Mouse (Mus musculus): ENCODE measurements around the gene Arl6ip1.

Gene Arl6ip1

DNA sequence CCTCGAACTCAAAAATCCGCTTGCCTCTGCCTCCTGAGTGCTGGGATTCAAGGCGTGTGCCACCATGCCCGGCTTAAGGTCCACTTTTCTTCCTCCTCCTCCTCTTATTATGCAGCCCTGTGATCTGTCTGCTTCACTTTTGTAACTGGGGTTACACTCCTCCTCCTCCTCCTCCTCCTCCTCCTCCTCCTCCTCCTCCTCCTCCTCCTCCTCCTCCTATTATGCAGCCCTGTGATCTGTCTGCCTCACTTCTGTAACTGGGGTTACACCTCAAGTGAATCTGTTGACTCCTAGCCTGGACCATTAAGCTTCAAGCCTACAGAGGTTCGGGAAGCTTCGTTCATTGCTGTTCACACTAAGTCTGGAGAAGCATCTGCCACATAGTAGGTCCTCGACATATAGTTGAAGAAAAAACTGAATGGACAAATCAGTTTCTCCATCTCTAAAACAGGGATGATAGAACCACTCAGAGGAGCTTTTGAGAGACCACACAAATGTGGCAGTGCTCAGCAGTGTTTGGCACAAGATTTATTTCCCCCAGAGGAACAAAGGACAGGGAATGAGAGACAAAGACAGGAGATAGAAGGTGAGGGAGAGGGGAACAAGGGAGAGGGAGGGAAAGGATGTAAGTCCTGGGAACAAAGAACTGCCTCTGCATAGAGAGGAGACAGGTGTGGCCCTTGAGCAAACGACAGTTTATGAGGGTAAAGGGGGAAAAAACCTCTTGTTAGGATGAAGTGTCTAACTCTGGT is 12.5 kb downstream of the Arl6ip1 start:
- DNase-seq (ENCODE audit: low read depth, low spot score), result peak; percentile 48

- DNase-seq (ENCODE audit: low read depth, low spot score), result peak; percentile 97
Measured at GRCm38 (mm10) chr7:118115877-118116568, 13.4 kb downstream of the Arl6ip1 start, which contains the start of gene Rps15a. TSS of gene Rps15a (minus strand) at chr7:118116188.

- DNase-seq (ENCODE audit: low read depth, low spot score), result no peak
Measured at GRCm38 (mm10) chr7:118115533-118115876, 14.0 kb downstream of the Arl6ip1 start.

GRCm38 (mm10) chr7:118113541-118114297 is 15.7 kb downstream of the Arl6ip1 start:
- no peak for DNase-seq (ENCODE audit: low read depth, low spot score)

DNA sequence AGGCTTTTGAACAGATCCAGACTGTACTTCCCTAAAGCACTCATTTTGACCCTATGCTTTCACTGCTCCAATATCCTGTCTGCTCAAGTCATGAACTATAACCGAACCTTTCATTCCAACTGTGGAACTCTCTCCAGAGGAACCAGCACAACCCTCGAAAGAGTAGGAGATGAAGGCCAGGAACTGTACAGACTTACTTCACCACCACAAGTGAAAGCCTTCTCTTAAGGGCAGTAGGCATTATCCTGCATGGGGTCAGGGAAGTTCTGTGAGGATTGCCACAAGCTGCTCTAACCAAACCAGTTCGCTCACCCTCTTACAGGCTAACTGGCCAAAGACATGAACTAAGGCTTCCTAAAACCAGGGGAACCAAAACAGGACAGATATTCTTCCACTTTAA is 18.3 kb downstream of the Arl6ip1 start:
- DNase-seq (ENCODE audit: low read depth, low spot score), result no peak

DNA sequence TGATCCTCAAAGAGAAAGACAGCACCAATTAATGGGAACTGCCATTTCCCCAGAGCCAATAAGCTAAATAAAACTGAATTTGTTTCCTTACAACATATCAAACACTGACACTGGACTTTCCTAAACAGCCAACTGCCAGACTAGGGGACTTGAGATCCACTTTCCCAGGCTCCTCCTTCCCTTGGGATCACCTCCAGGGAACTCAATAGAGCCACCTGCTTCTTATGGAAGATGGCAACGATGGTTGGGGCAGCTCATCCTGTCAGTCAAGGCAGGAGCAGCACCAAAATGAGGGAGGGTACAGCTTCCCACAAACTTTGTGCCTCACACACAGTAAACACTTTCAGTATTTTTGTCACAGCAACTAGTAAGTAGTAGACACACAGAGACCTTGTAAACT is 21.8 kb downstream of the Arl6ip1 start:
- DNase-seq (ENCODE audit: low read depth, low spot score), result peak; percentile 51

DNA sequence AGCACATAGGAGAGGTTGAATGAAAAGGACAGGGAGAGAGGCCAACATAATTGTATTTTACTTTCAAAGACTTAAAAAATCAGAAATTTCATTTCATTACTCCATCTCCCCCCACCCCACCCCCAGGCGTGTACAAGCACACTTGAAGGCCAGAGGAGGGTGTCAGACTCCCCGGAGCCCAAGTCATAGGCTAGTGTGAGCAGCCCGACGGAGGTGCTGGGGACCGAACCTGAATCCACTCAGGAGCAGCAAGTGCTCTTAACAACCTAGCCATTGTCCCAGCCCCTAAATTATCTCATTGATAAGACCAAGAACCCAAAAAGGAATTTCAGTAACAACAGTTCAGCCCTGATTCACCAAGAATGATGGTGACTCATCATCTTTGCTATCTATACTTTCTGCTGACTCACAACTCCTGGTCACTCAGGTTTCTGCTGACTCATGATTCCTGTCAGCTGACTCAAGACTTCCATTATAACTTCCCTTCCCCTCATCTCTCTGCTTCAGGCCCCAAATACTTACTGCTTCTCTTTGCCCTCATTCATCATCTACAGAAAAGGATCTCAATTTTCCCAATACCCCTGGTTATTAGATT is 24.9 kb downstream of the Arl6ip1 start:
- DNase-seq (ENCODE audit: low read depth, low spot score), result peak; percentile 82

GRCm38 (mm10) chr7:118103462-118104379 is 25.7 kb downstream of the Arl6ip1 start:
- peak; percentile 70 for DNase-seq (ENCODE audit: low read depth, low spot score)

- no peak for DNase-seq (ENCODE audit: low read depth, low spot score)
Measured at GRCm38 (mm10) chr7:118102678-118103461, 26.6 kb downstream of the Arl6ip1 start.

DNA sequence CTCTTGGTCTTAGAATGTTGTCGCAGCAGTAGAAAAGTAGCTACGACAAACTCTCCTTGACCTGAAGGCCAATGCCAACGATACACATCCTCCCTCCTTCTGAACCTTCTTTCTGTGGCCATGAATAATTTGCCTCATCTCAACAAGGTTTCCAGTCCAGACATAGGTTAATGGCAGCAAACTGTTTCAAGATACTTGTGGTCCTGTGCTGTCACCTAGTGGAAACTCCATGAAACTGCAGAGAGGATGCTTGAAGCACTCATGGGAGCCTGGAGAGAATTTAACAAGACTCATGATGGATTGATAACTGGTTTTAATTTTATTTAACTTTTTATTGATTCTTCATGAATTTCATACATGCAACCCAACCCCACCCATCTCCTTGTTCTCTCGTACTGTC is 27.2 kb downstream of the Arl6ip1 start:
- DNase-seq (ENCODE audit: low read depth, low spot score), result peak; percentile 86

GRCm38 (mm10) chr7:118097615-118098014 is 31.8 kb downstream of the Arl6ip1 start:
- no peak for DNase-seq (ENCODE audit: low read depth, low spot score)

GRCm38 (mm10) chr7:118079987-118080386 is 49.5 kb downstream of the Arl6ip1 start:
- no peak for DNase-seq (ENCODE audit: low read depth, low spot score)

DNA sequence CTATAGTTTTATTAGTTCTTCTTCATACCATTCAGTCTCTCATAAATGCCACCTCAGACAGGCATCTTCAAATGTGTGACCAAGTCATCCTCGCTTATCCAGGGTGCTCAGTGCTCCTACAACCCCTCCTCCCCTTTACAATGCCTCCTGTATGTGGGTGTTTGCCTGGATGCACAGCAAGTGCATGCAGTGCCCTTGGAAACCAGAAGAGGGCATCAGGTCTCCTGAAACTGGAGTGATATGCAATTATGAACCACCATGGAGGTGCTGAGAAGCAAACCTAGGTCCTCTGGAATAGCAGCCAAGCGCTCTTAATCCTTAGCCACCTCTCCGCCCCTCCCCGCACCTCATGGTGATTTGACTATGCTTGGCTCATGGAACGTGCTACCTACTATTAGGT is 50.4 kb downstream of the Arl6ip1 start:
- DNase-seq (ENCODE audit: low read depth, low spot score), result peak; percentile 44
